Mouse (Mus musculus) cerebellum, adult (tissue): ENCODE results near the gene Rab37.

ENCODE experiments used
- ATAC-seq: cut with Nextera tagmentation; 2 replicates; pipeline ENCODE4 v1.9.2; 2017; ENCODE audit warnings: mild to moderate bottlenecking, moderate library complexity, mixed read lengths; ENCODE audit not compliant: insufficient number of reproducible peaks, low FRiP score, low TSS enrichment

The Rab37 gene

DNA sequence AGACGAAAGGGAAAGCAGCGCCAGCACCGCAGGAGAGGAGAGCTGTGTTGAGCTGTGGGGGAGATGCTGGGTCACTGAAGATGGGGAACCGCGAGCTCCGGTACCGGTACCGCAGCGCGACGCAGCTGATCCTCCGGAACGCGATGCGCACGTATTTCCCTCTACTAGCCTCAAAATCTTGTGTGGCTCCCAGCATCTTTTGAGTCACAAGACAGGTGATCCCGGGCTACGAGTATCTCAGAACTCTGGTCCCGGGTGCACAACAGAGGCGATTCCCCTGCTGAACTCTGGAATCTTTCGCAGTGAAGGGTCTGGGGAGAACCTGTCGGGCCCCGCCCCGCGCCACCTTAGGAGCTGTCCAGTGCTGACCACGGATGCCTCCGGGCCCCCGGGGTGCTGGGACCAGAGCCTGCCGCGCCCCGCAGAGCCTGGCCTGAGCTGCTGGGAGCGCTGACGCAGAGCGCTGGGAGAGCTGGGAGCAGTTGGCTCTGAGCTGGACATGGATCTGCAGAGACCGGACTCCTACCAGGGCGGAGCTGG lies at the start of gene Rab37:
Gene Rab37, plus strand, starts transcription at position 70 of the 540 bp plus-strand sequence.
- peak; percentile 88; the same call in 1 of the 2 replicates for ATAC-seq

DNA sequence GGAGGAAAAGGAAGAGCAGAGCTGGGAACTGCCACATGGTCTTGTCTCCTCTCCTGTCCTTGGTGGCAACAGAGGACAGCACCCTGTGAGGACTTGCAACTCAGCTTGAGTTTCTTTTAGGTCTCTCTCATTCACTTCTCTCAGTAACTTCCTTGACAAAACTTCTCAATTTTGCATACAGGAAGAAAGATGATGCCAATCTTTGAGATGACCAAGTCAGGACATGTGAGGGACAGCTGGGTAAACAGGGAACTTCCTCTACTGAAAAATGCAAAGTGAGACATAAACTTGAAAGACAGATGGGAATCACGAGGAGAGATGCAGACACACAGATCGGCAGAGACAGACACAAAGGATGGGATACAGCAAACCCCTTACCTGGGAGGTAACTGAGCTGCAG lies 43.0 kb upstream of the Rab37 start, which contains the start of gene Cd300ld3:
Gene Cd300ld3, minus strand, starts transcription at position 151 of the 400 bp plus-strand sequence.
- no peak for ATAC-seq

DNA sequence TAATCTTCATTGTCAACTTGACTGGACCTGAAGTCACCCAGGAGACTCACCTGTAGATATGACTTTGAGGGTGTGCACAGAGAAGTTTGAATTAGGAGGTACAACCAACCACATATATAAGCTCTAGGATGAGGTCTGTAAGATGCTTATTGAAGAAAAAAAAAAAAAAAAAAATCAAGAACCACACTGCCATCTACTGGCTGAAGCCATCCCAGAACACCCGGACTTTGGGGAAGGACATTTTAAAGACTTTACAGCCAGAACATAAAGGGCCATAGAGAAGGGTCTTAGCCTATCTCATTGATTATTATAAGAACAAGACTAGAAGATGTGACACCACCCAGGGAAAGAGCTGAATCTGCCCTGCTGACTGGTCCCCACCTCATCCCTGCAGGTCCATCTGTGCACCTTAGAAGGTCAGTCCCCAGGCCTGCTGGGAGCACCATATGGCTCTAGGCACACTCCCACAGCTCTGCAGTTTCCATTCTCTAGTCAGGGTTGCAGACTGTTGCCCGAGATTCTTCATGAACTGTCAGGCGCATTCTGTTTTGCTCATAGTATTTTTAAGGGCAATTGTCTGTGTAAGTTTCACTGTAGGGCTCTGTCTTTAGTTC lies 41.8 kb upstream of the Rab37 start:
- peak; percentile 90 for ATAC-seq

DNA sequence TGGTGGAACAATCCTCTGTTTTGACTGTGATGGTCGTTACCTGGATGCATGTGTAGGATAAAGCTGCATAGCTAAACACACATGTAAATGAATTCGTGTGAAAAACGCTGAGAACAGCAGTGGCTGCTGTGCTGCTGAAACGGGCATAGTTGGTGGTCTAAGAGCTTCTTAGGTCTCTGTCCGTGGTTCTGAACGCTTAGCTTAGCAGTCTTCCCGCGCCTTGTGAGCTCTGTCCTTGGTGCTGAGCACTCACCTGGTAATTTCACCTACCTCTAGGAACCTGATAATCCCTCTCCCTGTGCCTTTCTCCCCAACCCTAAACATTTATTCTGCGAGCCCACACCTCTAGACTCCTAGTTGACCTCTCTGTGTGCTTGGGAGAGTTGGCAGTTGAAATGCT lies 39.0 kb upstream of the Rab37 start:
- no peak for ATAC-seq

- ATAC-seq: no peak
Observed at GRCm38 (mm10) chr11:115052991-115053390, 38.2 kb upstream of the Rab37 start.

DNA sequence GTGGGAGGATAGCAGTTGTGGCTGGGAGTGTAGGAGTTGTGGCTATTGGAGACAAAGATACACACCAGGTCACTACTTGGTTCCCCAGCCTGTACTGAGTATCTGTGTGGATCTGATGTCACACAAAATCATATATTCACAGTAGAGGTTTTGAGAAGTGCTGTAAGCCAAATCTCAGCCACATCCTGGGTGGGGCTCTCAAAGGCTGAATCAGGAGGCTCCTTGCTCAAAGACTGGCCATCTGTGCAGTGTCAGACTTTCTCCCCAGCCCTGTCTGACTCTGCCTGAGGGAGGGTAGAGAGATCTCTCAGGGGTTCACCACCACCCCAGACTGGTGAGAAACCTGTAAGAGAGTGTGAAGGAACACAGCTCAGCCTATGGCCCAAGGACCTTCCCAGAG lies 36.7 kb upstream of the Rab37 start:
- no peak for ATAC-seq

DNA sequence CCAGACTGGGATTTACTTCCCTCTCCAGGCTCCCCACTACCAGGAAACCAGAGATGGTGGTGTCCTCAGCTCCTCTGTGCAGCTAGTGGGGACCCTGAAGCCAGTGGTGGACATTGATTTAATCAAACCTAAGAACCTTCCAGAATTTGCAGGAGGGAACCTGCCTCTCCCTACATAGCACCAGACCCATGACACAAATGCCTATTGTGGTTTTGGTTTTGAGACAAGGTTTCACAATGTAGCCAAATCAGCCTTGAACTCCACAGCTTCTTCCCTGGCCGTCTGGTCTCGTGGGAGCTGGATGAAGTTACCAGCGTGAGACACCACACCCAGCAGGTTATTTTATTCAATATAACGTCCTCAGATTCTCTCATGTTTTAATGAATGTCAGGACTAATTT lies 32.5 kb upstream of the Rab37 start:
- no peak for ATAC-seq

- no peak for ATAC-seq
Observed at GRCm38 (mm10) chr11:115059797-115060196, 31.4 kb upstream of the Rab37 start.

- no peak for ATAC-seq
Observed at GRCm38 (mm10) chr11:115062077-115062476, 29.2 kb upstream of the Rab37 start, which contains the start of gene Cd300e. TSS of gene Cd300e (minus strand) at chr11:115062177.

GRCm38 (mm10) chr11:115066768-115067167 lies 24.5 kb upstream of the Rab37 start:
- ATAC-seq: no peak

DNA sequence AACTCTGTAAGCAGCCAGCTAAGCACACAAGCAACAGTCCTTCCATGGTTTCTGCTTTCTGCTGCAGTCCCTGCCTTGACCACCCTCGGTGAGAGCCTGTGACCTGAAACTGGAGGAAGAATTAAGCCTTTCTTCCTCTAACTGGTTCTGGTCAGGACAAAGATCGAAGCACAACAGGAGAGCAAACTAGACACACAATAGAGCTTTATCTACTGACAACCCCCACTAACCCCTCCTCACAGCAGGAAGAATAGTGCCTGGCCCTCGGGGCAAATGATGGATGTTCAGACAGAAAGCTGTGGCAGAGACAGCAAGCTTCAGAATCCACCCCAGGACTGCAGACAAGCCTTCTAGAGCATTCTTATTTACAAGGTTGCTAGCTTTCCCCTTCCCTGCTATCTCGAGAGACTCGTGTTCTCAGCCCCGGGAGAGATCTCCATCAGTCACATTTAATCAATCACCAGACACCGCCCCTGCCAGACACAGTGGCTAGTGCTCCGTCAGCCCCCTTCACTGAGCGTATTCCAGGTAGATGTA lies 20.1 kb upstream of the Rab37 start:
- no peak for ATAC-seq

DNA sequence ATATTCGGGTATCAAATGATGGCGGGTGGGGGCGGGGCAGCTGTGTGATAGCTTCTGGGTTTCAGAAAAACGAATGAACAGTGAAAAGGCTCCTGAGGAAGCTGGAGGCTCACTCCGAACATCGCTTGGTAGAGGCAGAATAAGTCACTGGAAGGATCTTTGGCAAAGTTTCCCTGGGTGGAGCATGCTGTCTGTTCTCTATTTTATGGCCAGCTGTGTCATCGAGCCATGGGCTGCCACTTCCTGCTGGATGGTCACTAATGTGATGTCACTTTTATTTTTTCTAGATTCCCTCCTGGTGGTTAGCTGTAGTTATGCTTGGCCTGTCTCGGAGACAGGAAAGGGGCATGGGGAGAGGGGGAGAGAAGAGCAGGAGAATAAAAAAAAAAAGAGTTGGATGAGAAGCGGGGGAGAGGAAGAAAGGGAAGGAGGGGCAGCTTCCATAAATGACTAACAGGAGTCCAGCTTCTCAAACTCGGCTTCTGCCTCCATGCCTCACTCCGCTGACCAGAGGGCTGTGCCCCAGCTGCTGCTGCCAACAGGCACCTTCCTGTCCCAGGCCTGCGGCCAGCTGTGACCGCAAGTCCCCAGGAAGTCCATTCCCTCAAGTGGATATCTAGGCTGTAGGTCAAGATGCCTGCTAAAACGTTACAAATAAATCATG lies 19.5 kb upstream of the Rab37 start:
- no peak for ATAC-seq

GRCm38 (mm10) chr11:115073002-115073401 lies 18.2 kb upstream of the Rab37 start:
- ATAC-seq: no peak

GRCm38 (mm10) chr11:115075407-115075806 lies 15.8 kb upstream of the Rab37 start:
- ATAC-seq: no peak

- ATAC-seq: no peak
Observed at GRCm38 (mm10) chr11:115075859-115076258, 15.4 kb upstream of the Rab37 start.

DNA sequence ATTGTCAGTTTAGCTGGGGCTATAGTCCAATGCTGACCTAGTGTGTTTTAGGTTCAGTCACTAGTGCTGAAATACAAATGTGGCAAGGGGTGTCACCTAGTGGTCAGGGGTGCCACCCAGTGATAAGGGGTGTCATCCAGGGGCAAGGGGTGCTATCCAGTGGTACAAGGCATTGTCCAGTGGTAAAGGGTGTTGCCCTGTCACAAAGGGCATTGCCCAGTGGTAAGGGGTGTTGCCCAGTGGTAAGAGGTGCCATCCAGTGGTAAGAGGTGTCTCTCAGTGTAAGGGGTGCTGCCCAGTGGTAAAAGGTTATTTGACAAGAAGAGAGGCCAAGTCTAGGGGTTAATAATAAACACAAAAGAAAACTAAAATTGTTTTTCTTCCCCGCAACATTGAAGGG lies 13.8 kb upstream of the Rab37 start:
- ATAC-seq: no peak

GRCm38 (mm10) chr11:115078680-115079079 lies 12.6 kb upstream of the Rab37 start:
- ATAC-seq: no peak

DNA sequence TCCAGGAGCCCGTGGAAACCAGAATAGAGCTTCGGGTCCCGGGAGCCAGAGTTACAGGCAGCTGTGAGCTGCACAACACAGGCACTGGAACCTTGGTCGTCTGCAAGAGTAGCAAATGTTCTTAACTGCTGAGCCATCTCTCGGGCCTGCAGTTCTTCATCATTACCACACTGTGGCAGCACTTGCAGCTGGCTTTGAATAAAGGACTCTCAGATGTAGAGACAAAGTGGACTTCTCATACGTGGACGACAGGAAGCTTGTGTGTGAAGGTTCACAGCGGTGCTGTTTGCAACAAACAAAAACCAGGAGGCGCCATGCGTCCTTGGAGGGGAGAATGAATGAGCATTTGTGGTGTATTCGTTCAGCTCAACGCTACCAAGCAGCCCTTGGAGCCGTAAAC lies 10.3 kb upstream of the Rab37 start:
- no peak for ATAC-seq

- no peak for ATAC-seq
Observed at GRCm38 (mm10) chr11:115081373-115081772, 9.9 kb upstream of the Rab37 start.

GRCm38 (mm10) chr11:115082196-115082595 lies 9.0 kb upstream of the Rab37 start:
- no peak for ATAC-seq

DNA sequence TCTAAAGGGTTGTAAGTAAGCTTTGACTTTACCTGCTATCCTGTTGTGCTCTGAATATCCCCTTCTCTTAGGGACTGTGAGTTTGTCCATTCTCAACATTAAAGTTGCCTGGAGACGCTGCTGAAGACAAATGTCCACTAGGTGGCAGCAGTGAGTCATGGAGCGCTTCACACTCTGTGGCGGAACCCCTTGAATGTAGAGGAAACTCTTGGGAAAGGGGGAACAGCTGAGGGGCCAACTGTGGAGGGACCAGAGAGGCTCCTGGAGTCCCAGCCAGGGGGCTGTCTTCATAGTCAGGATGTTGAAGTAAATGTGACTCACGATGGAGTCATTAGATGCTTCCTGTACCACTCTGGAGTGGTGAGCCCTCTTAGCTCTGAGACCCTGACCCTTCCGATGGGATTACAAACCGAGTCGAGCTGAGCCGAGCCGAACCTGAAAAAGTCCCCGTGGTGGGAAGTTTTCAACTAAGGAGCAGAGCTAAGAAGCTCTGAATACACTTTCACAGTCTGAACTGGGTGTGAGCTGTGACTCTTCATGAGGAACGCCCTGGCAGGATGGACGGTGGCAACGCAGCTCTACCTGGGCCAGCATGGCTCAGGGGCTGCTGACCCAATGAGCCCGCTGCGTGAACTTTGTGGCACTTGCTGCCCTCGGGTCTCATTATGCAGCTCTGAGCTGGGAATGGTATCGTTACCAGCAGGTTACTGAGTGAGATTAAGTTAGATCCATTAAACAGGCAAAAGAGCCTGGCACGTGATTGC lies 7.7 kb upstream of the Rab37 start:
- no peak for ATAC-seq
